27 mouse cellular contexts compared by ENCODE assay signal in the genomic region with DNA sequence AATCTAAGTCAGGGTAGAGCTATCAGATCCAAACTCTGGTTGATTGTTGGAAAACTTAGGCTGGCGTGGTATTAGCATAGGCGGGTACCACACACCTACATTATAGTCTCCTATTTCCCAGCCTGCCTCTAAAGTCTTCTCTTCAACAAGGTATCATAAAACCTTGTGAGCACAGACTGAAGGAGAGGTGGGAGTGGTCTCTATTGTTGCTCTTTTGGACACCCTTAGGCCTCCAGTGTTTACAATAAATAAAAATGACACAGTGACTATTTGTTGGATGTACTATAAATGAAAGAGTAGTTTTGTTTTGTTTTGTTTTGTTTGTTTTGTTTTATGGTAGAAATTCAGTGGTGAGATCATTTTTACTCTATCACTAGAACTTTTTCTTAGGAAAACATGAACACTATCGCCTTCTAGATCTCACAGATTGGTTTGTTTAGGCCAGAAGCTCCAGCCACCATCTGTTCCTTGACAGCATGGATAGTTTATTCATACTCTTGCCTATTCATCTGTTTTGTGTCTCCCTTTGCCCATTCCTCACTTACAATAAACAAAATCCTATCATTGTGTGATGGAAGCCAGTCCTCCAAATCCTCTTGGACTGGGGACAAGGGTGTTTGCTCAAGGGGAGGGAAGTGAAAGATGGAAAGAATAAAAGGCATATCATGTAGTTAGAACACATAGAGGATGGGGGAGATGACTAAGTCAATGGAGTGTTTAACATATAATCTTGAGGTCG.
DNase-seq lines count a peak whose midpoint lies in the region; ATAC-seq and TF ChIP-seq lines count a peak whose summit lies in the region.
"Had no signal": no experiment of that assay in that cellular context is flagged by ENCODE, and none has a peak within 500 bp of the region (broad histone marks: within the 10 kb centered on the region; RNA-seq: fewer than 3 reads in every experiment).

No protein-coding gene starts in this region.

- no peak for TF ChIP-seq POLR2A in lung, adult 2 months (IDR thresholded peaks at IDR 0.05; ENCODE audit: borderline replicate concordance, extremely low read depth, low read depth, low read length)

- H3K4me3 ChIP-seq in kidney, embryonic 15.5 days (replicated peaks) = no peak overlapping the region
- no peak overlapping the region for H3K4me3 ChIP-seq in lung, embryonic 15.5 days
- no peak overlapping the region for H3K4me3 ChIP-seq in lung, adult 2 months (replicated peaks; ENCODE audit: extremely low read depth, low read depth, low read length)
- no peak overlapping the region for H3K4me3 ChIP-seq in intestine, embryonic 16.5 days (ENCODE audit: low read length)
- H3K4me3 ChIP-seq in stomach, embryonic 15.5 days (replicated peaks) = no peak overlapping the region
- H3K4me3 ChIP-seq: embryonic facial prominence, embryonic 15.5 days; forebrain, embryonic 12.5 days; heart, adult 2 months; heart, embryonic 12.5 days; hindbrain, embryonic 13.5 days; layer of hippocampus, adult 2 months; left cerebral cortex, adult 2 months; limb, embryonic 12.5 days; liver, embryonic 12.5 days; midbrain, embryonic 13.5 days had no signal

- no peak for DNase-seq in kidney, adult 9 months
- DNase-seq in lung, adult 2 months = no peak
- no peak for DNase-seq in natural killer cell, adult 2 months (ENCODE audit: low spot score in 2 of 2)
- DNase-seq: adrenal gland, postnatal 14 days; cerebellum, adult 11-12 months; cerebellum, adult 9-11 months; forebrain, postnatal 0 days; heart, adult 2 months; heart, postnatal 4 days; kidney, postnatal 36 days; liver, postnatal 0 days; thymus, adult 2 months; thymus, postnatal 36 days had no signal

- no peak overlapping the region for H3K9ac ChIP-seq in kidney, embryonic 15.5 days
- H3K9ac ChIP-seq in lung, embryonic 15.5 days = no peak overlapping the region
- H3K9ac ChIP-seq in intestine, embryonic 16.5 days (ENCODE audit: low read depth, low read length) = no peak overlapping the region
- H3K9ac ChIP-seq in stomach, embryonic 15.5 days = no peak overlapping the region
- H3K9ac ChIP-seq: embryonic facial prominence, embryonic 15.5 days; forebrain, embryonic 12.5 days; forebrain, postnatal 0 days; heart, embryonic 12.5 days; hindbrain, embryonic 13.5 days; limb, embryonic 12.5 days; liver, embryonic 12.5 days; liver, postnatal 0 days; midbrain, embryonic 13.5 days had no signal

- 70% methylated on average over 4 of the region's 4 CpGs for WGBS in kidney, embryonic 15.5 days
- 73% methylated on average over 4 of the region's 4 CpGs for WGBS in lung, embryonic 15.5 days
- 66% methylated on average over 4 of the region's 4 CpGs for WGBS in lung, adult 2 months
- 55% methylated on average over 4 of the region's 4 CpGs for WGBS in intestine, embryonic 16.5 days
- 65% methylated on average over 4 of the region's 4 CpGs for WGBS in stomach, embryonic 15.5 days

- H3K4me2 ChIP-seq in kidney, embryonic 15.5 days = no peak overlapping the region
- H3K4me2 ChIP-seq in lung, embryonic 15.5 days = no peak overlapping the region
- H3K4me2 ChIP-seq in intestine, embryonic 16.5 days (ENCODE audit: low read depth, low read length) = no peak overlapping the region
- H3K4me2 ChIP-seq in stomach, embryonic 15.5 days = no peak overlapping the region
- H3K4me2 ChIP-seq: embryonic facial prominence, embryonic 15.5 days; forebrain, embryonic 12.5 days; heart, embryonic 12.5 days; hindbrain, embryonic 13.5 days; limb, embryonic 12.5 days; liver, embryonic 12.5 days; midbrain, embryonic 13.5 days had no signal

- H3K4me1 ChIP-seq in kidney, embryonic 15.5 days = no peaks in the 10 kb centered on the region
- no peaks in the 10 kb centered on the region for H3K4me1 ChIP-seq in lung, embryonic 15.5 days
- H3K4me1 ChIP-seq in lung, adult 2 months (ENCODE audit: control insufficient read depth, insufficient read depth, low read length) = no peaks in the 10 kb centered on the region
- no peaks in the 10 kb centered on the region for H3K4me1 ChIP-seq in intestine, embryonic 16.5 days (ENCODE audit: control insufficient read depth, insufficient read depth, low read length)
- no peaks in the 10 kb centered on the region for H3K4me1 ChIP-seq in stomach, embryonic 15.5 days
- H3K4me1 ChIP-seq: embryonic facial prominence, embryonic 15.5 days; forebrain, embryonic 12.5 days; heart, embryonic 12.5 days; hindbrain, embryonic 13.5 days; limb, embryonic 12.5 days; liver, embryonic 12.5 days; midbrain, embryonic 13.5 days had no signal

- H3K27me3 ChIP-seq in kidney, embryonic 15.5 days = no peaks in the 10 kb centered on the region
- H3K27me3 ChIP-seq in lung, embryonic 15.5 days = no peaks in the 10 kb centered on the region
- H3K27me3 ChIP-seq in intestine, embryonic 16.5 days (replicated peaks; ENCODE audit: control insufficient read depth, insufficient read depth, low read length) = no peaks in the 10 kb centered on the region
- H3K27me3 ChIP-seq in stomach, embryonic 15.5 days (replicated peaks) = no peaks in the 10 kb centered on the region
- H3K27me3 ChIP-seq: embryonic facial prominence, embryonic 15.5 days; forebrain, embryonic 12.5 days; hindbrain, embryonic 13.5 days; limb, embryonic 12.5 days; liver, embryonic 12.5 days; midbrain, embryonic 13.5 days had no signal

- H3K9me3 ChIP-seq in kidney, embryonic 15.5 days (replicated peaks) = no peaks in the 10 kb centered on the region
- no peaks in the 10 kb centered on the region for H3K9me3 ChIP-seq in lung, embryonic 15.5 days
- H3K9me3 ChIP-seq in intestine, embryonic 16.5 days (ENCODE audit: control insufficient read depth, low read length) = no peaks in the 10 kb centered on the region
- no peaks in the 10 kb centered on the region for H3K9me3 ChIP-seq in stomach, embryonic 15.5 days
- H3K9me3 ChIP-seq: embryonic facial prominence, embryonic 15.5 days; forebrain, embryonic 12.5 days; heart, embryonic 12.5 days; hindbrain, embryonic 13.5 days; limb, embryonic 12.5 days; liver, embryonic 12.5 days; midbrain, embryonic 13.5 days had no signal

- no peak overlapping the region for H3K27ac ChIP-seq in kidney, embryonic 15.5 days
- H3K27ac ChIP-seq in lung, embryonic 15.5 days = no peak overlapping the region; the same call in 1 of the 2 replicates
- no peak overlapping the region for H3K27ac ChIP-seq in intestine, embryonic 16.5 days (ENCODE audit: low read length)
- H3K27ac ChIP-seq in stomach, embryonic 15.5 days = peak overlapping the region; percentile 5; the same call in 1 of the 2 replicates
- H3K27ac ChIP-seq: embryonic facial prominence, embryonic 15.5 days; forebrain, embryonic 12.5 days; heart, adult 2 months; hindbrain, embryonic 13.5 days; layer of hippocampus, adult 2 months; left cerebral cortex, adult 2 months; limb, embryonic 12.5 days; liver, embryonic 12.5 days; midbrain, embryonic 13.5 days had no signal

- ATAC-seq in kidney, embryonic 15.5 days (replicated peaks; ENCODE audit: low FRiP score) = peak; percentile 71
- peak; percentile 88 for ATAC-seq in lung, embryonic 15.5 days (ENCODE audit: borderline replicate concordance, extremely low read depth, low FRiP score, low TSS enrichment)
- ATAC-seq in intestine, embryonic 16.5 days = peak; percentile 69
- ATAC-seq in stomach, embryonic 15.5 days (ENCODE audit: insufficient read depth, low FRiP score, low read depth) = peak; percentile 43; the same call in 1 of the 2 replicates
- ATAC-seq: CD4-positive, CD25-positive, alpha-beta regulatory T cell, adult 4 months; forebrain, postnatal 0 days; liver, embryonic 12.5 days; liver, postnatal 0 days; midbrain, embryonic 13.5 days had no signal

- no peak for TF ChIP-seq CTCF in lung, adult 2 months (IDR thresholded peaks at IDR 0.05; ENCODE audit: insufficient read depth, low read length)

- no peaks in the 10 kb centered on the region for H3K36me3 ChIP-seq in kidney, embryonic 15.5 days
- no peaks in the 10 kb centered on the region for H3K36me3 ChIP-seq in lung, embryonic 15.5 days
- H3K36me3 ChIP-seq in intestine, embryonic 16.5 days (ENCODE audit: control insufficient read depth, insufficient read depth, low read length) = no peaks in the 10 kb centered on the region
- no peaks in the 10 kb centered on the region for H3K36me3 ChIP-seq in stomach, embryonic 15.5 days
- H3K36me3 ChIP-seq: embryonic facial prominence, embryonic 15.5 days; forebrain, embryonic 12.5 days; heart, embryonic 12.5 days; hindbrain, embryonic 13.5 days; limb, embryonic 12.5 days; liver, embryonic 12.5 days; midbrain, embryonic 13.5 days had no signal
